Mouse (Mus musculus) right cerebral cortex, postnatal 4 days (tissue): ENCODE results near the gene Gipc3.

Source experiments
- DNase-seq: peaks from one replicate; pipeline ENCODE4 v3.0.0-alpha.2; 2022

Gene Gipc3

GRCm38 (mm10) chr10:81298369-81299100 is 44.5 kb downstream of the Gipc3 start:
- no peak for DNase-seq

- DNase-seq, result no peak
These were observed 45.2 kb downstream of the Gipc3 start for GRCm38 (mm10) chr10:81297845-81298244.

- DNase-seq, result no peak
These were observed 45.8 kb downstream of the Gipc3 start for GRCm38 (mm10) chr10:81297246-81297645.

- DNase-seq, result no peak
These were observed 47.9 kb downstream of the Gipc3 start for GRCm38 (mm10) chr10:81295185-81295584.

- DNase-seq, result no peak
These were observed 48.6 kb downstream of the Gipc3 start for GRCm38 (mm10) chr10:81294442-81294841.

GRCm38 (mm10) chr10:81293334-81294030 is 49.6 kb downstream of the Gipc3 start:
- no peak for DNase-seq

- peak; percentile 99 for DNase-seq
These were observed 50.3 kb downstream of the Gipc3 start, which contains the start of gene Pip5k1c for GRCm38 (mm10) chr10:81292554-81293333. TSS of gene Pip5k1c (plus strand) at chr10:81292963.

GRCm38 (mm10) chr10:81291511-81292104 is 51.5 kb downstream of the Gipc3 start, which contains the start of gene Tjp3:
TSS of gene Tjp3 (minus strand) at chr10:81291581.
- DNase-seq, result no peak

GRCm38 (mm10) chr10:81290698-81291460 is 52.2 kb downstream of the Gipc3 start:
- peak; percentile 44 for DNase-seq

GRCm38 (mm10) chr10:81289811-81290210 is 53.3 kb downstream of the Gipc3 start:
- no peak for DNase-seq

- peak; percentile 71 for DNase-seq
These were observed 53.8 kb downstream of the Gipc3 start for GRCm38 (mm10) chr10:81289278-81289677.

- DNase-seq, result peak; percentile 64
These were observed 54.5 kb downstream of the Gipc3 start for GRCm38 (mm10) chr10:81288601-81289000.

GRCm38 (mm10) chr10:81287513-81288157 is 55.4 kb downstream of the Gipc3 start:
- peak; percentile 56 for DNase-seq

- DNase-seq, result no peak
These were observed 56.5 kb downstream of the Gipc3 start for GRCm38 (mm10) chr10:81286586-81286985.

- DNase-seq, result peak; percentile 91
These were observed 57.2 kb downstream of the Gipc3 start for GRCm38 (mm10) chr10:81285694-81286450.
